Mouse (Mus musculus) heart, adult 2 months (tissue): ENCODE measurements around the gene Gm17535.
"Not testable (repeated sequence)": the region's sequence is repeated elsewhere in the genome, so short reads cannot be mapped to it uniquely, and the experiment has no call there.

Experiments used
- CTCF ChIP-seq: fragments of 200-600 bp; IDR thresholded peaks from 2 replicates; pipeline ENCODE4 v1.8.1; 2022; ENCODE audit warnings: antibody characterized with exemption, mild to moderate bottlenecking, moderate library complexity
- EP300 ChIP-seq: fragments of 200-500 bp; IDR thresholded peaks from 2 replicates; pipeline ENCODE4 v1.6.1; 2011; ENCODE audit warnings: low read depth, low read length, control low read depth; ENCODE audit not compliant: insufficient read depth
- POLR2A ChIP-seq: fragments of 200-500 bp; IDR thresholded peaks from 2 replicates; pipeline ENCODE4 v1.6.1; 2011; ENCODE audit warnings: mild to moderate bottlenecking, low read depth, low read length, control low read depth; ENCODE audit not compliant: insufficient read depth

- not testable (repeated sequence) for TF ChIP-seq POLR2A, EP300, CTCF
Measured at GRCm38 (mm10) chr9:3018944-3019343, 15.5 kb upstream of the Gm17535 start.
